Mouse (Mus musculus): Measurements from ENCODE around the gene Polr2l. TPM values are rescaled to one million over a fixed set of nuclear protein-coding genes. Genes with fewer than 3 reads are reported as not detected.

Polr2l gene
- polyA plus RNA-seq, 1 experiment from 2014 or later, result 78.0 TPM

GRCm38 (mm10) chr7:141434464-141434863 is 40.5 kb downstream of the Polr2l start:
- peak overlapping the region in 1 of 2 experiments; percentile 61; a peak in 1 of 4 replicates for H3K27ac ChIP-seq (replicated peaks in 1 of 2; ENCODE audit: control insufficient read depth in 1 of 2, insufficient read depth in 1 of 2, low read depth in 2 of 2, low read length in 2 of 2)
- peak overlapping the region; percentile 73 for H3K9ac ChIP-seq (ENCODE audit: low read length)
- H3K9me3 ChIP-seq (ENCODE audit: control insufficient read depth, low read length), result no peaks in the 10 kb centered on the region
- H3K4me1 ChIP-seq (ENCODE audit: control insufficient read depth in 2 of 2, insufficient read depth in 2 of 2, low read length in 2 of 2), result peaks cover 28 to 40% of the 10 kb centered on the region in 2 experiments
- peak overlapping the region; percentile 81 for H3K4me2 ChIP-seq (ENCODE audit: low read length)
- no peak for ATAC-seq (ENCODE audit: insufficient number of reproducible peaks, insufficient read depth, low FRiP score, low read depth)
- peak overlapping the region; percentile 50 to 58 for H3K4me3 ChIP-seq (ENCODE audit: control insufficient read depth in 1 of 2, insufficient read depth in 1 of 2, low read depth in 1 of 2, low read length in 2 of 2)
- peaks cover 50% of the 10 kb centered on the region for H3K36me3 ChIP-seq (ENCODE audit: control insufficient read depth, insufficient read depth, low read length)
- WGBS, result 20% methylated on average over 8 of the region's 8 CpGs
- no peaks in the 10 kb centered on the region for H3K27me3 ChIP-seq (ENCODE audit: control insufficient read depth, insufficient read depth, low read length)

- no peaks in the 10 kb centered on the region for H3K9me3 ChIP-seq (ENCODE audit: control insufficient read depth, low read length)
- peak overlapping the region; percentile 50 to 58 for H3K4me3 ChIP-seq (ENCODE audit: control insufficient read depth in 1 of 2, insufficient read depth in 1 of 2, low read depth in 1 of 2, low read length in 2 of 2)
- peak overlapping the region; percentile 73 for H3K9ac ChIP-seq (ENCODE audit: low read length)
- H3K4me1 ChIP-seq (ENCODE audit: control insufficient read depth in 2 of 2, insufficient read depth in 2 of 2, low read length in 2 of 2), result peaks cover 34 to 47% of the 10 kb centered on the region in 2 experiments
- H3K27ac ChIP-seq (replicated peaks in 1 of 2; ENCODE audit: control insufficient read depth in 1 of 2, insufficient read depth in 1 of 2, low read depth in 2 of 2, low read length in 2 of 2), result no peak overlapping the region
- H3K36me3 ChIP-seq (ENCODE audit: control insufficient read depth, insufficient read depth, low read length), result peaks cover 43% of the 10 kb centered on the region
- 78% methylated on average over 15 of the region's 15 CpGs for WGBS
- no peaks in the 10 kb centered on the region for H3K27me3 ChIP-seq (ENCODE audit: control insufficient read depth, insufficient read depth, low read length)
- peak overlapping the region; percentile 81 for H3K4me2 ChIP-seq (ENCODE audit: low read length)
- no peak for ATAC-seq (ENCODE audit: insufficient number of reproducible peaks, insufficient read depth, low FRiP score, low read depth)
Observed at GRCm38 (mm10) chr7:141433517-141434400, 41.2 kb downstream of the Polr2l start.

- Histone ChIP-seq H3K9me3 (ENCODE audit: control insufficient read depth, low read length) (no peaks in the 10 kb centered on the region), H3K4me2 (ENCODE audit: low read length) (no peak overlapping the region), H3K4me1 (ENCODE audit: control insufficient read depth in 2 of 2, insufficient read depth in 2 of 2, low read length in 2 of 2) (peaks cover 38 to 52% of the 10 kb centered on the region in 2 experiments), H3K4me3 (ENCODE audit: control insufficient read depth in 1 of 2, insufficient read depth in 1 of 2, low read depth in 1 of 2, low read length in 2 of 2) (no peak overlapping the region), H3K27me3 (ENCODE audit: control insufficient read depth, insufficient read depth, low read length) (no peaks in the 10 kb centered on the region), H3K9ac (ENCODE audit: low read length) (no peak overlapping the region), H3K36me3 (ENCODE audit: control insufficient read depth, insufficient read depth, low read length) (peaks cover 34% of the 10 kb centered on the region), H3K27ac (replicated peaks in 1 of 2; ENCODE audit: control insufficient read depth in 1 of 2, insufficient read depth in 1 of 2, low read depth in 2 of 2, low read length in 2 of 2) (no peak overlapping the region)
- WGBS, result 88% methylated on average over 6 of the region's 6 CpGs
- no peak for ATAC-seq (ENCODE audit: insufficient number of reproducible peaks, insufficient read depth, low FRiP score, low read depth)
Observed at GRCm38 (mm10) chr7:141432741-141433516, 42.0 kb downstream of the Polr2l start.

- Histone ChIP-seq H3K9ac (ENCODE audit: low read length) (no peak overlapping the region), H3K4me2 (ENCODE audit: low read length) (no peak overlapping the region), H3K27ac (replicated peaks in 1 of 2; ENCODE audit: control insufficient read depth in 1 of 2, insufficient read depth in 1 of 2, low read depth in 2 of 2, low read length in 2 of 2) (no peak overlapping the region), H3K36me3 (ENCODE audit: control insufficient read depth, insufficient read depth, low read length) (peaks cover 34% of the 10 kb centered on the region), H3K4me3 (ENCODE audit: control insufficient read depth in 1 of 2, insufficient read depth in 1 of 2, low read depth in 1 of 2, low read length in 2 of 2) (no peak overlapping the region), H3K27me3 (ENCODE audit: control insufficient read depth, insufficient read depth, low read length) (no peaks in the 10 kb centered on the region), H3K9me3 (ENCODE audit: control insufficient read depth, low read length) (no peaks in the 10 kb centered on the region), H3K4me1 (ENCODE audit: control insufficient read depth in 2 of 2, insufficient read depth in 2 of 2, low read length in 2 of 2) (peaks cover 38 to 49% of the 10 kb centered on the region in 2 experiments)
- ATAC-seq (ENCODE audit: insufficient number of reproducible peaks, insufficient read depth, low FRiP score, low read depth), result no peak
- 77% methylated on average over 8 of the region's 8 CpGs for WGBS
Observed at GRCm38 (mm10) chr7:141432186-141432611, 42.7 kb downstream of the Polr2l start.

GRCm38 (mm10) chr7:141431434-141432185 is 43.3 kb downstream of the Polr2l start:
- Histone ChIP-seq H3K4me3 (ENCODE audit: control insufficient read depth in 1 of 2, insufficient read depth in 1 of 2, low read depth in 1 of 2, low read length in 2 of 2) (no peak overlapping the region), H3K27me3 (ENCODE audit: control insufficient read depth, insufficient read depth, low read length) (no peaks in the 10 kb centered on the region), H3K9ac (ENCODE audit: low read length) (no peak overlapping the region), H3K9me3 (ENCODE audit: control insufficient read depth, low read length) (no peaks in the 10 kb centered on the region), H3K4me1 (ENCODE audit: control insufficient read depth in 2 of 2, insufficient read depth in 2 of 2, low read length in 2 of 2) (peaks cover 33 to 46% of the 10 kb centered on the region in 2 experiments), H3K4me2 (ENCODE audit: low read length) (no peak overlapping the region), H3K36me3 (ENCODE audit: control insufficient read depth, insufficient read depth, low read length) (peaks cover 34% of the 10 kb centered on the region), H3K27ac (replicated peaks in 1 of 2; ENCODE audit: control insufficient read depth in 1 of 2, insufficient read depth in 1 of 2, low read depth in 2 of 2, low read length in 2 of 2) (no peak overlapping the region)
- no peak for ATAC-seq (ENCODE audit: insufficient number of reproducible peaks, insufficient read depth, low FRiP score, low read depth)
- WGBS, result 92% methylated on average over 19 of the region's 19 CpGs

- Histone ChIP-seq H3K9ac (ENCODE audit: low read length) (peak overlapping the region; percentile 51; the same call in 1 of the 2 replicates), H3K4me2 (ENCODE audit: low read length) (no peak overlapping the region), H3K36me3 (ENCODE audit: control insufficient read depth, insufficient read depth, low read length) (peaks cover 34% of the 10 kb centered on the region), H3K9me3 (ENCODE audit: control insufficient read depth, low read length) (no peaks in the 10 kb centered on the region), H3K4me1 (ENCODE audit: control insufficient read depth in 2 of 2, insufficient read depth in 2 of 2, low read length in 2 of 2) (peaks cover 32 to 42% of the 10 kb centered on the region in 2 experiments), H3K27me3 (ENCODE audit: control insufficient read depth, insufficient read depth, low read length) (no peaks in the 10 kb centered on the region), H3K27ac (replicated peaks in 1 of 2; ENCODE audit: control insufficient read depth in 1 of 2, insufficient read depth in 1 of 2, low read depth in 2 of 2, low read length in 2 of 2) (peak overlapping the region in 1 of 2 experiments; percentile 55; a peak in 1 of 4 replicates), H3K4me3 (ENCODE audit: control insufficient read depth in 1 of 2, insufficient read depth in 1 of 2, low read depth in 1 of 2, low read length in 2 of 2) (no peak overlapping the region)
- WGBS, result 92% methylated on average over 9 of the region's 9 CpGs
- ATAC-seq (ENCODE audit: insufficient number of reproducible peaks, insufficient read depth, low FRiP score, low read depth), result no peak
Observed at GRCm38 (mm10) chr7:141430585-141431240, 44.2 kb downstream of the Polr2l start.
